Mouse (Mus musculus) thymus, postnatal 10 days (tissue): Measurements from ENCODE around the gene Xxylt1.

Source experiments
- DNase-seq, 2 experiments: peaks; one replicate each; pipeline ENCODE4 v3.0.0; 2021; ENCODE audit warnings: low spot score in 2 of 2

Xxylt1 gene

DNA sequence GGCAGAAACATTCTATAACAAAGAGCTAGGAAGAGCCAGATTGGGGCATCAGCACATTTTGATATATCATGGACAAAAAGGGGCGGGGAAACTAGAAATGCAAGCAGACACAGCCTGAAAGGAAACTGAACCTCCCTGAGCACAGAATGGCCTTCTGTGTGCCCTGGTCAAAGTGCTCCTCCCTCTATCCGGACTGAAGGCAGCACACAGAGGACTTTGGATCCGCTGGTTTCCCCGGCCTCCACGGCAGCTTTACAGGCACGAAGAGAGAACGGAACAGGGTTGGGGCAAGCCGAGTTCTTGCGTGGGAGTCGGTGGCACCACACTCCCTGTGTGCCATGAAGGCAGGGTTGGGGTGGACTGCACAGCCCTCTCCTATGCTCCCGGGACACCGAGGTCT is 121.5 kb downstream of the Xxylt1 start:
- no peak for DNase-seq

DNA sequence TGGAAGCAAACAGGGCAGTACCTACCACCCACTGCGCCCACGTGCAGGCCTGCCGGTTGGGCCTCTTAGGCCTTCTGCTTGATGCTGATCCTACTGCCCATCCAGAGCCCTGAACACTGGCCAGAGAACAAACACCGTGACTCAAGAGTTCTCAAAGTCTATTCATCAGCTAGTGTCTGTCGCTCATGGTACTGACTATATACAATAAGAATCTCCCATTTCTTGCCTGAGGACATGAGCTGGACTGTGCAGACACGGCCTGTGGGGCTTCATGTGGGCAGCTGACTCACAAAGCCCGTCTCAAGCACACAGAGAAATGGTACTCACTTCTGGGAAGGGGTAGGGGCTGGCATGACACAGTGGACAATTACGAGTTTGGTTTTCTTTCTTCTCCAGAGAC is 125.1 kb downstream of the Xxylt1 start:
- DNase-seq = no peak

DNA sequence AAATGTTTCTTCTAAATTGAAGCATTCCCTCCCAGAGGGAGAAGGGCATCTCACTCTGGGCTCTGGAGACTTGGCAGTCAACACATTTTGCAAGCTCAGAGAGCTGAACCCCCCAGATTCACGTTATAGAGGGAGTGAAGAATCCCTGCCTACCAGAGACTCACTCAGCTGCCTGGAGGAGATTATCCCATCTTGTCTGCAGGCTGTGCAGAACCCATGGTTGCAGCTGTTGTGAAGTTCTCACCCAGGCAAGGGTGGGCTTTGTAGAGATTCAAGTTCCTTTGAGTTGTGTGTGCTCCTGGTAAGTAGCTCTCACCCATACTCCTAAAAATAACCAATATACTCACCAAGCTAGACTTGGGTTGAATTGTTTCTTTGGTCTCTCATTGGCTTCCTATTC is 132.6 kb downstream of the Xxylt1 start:
- no peak for DNase-seq

DNA sequence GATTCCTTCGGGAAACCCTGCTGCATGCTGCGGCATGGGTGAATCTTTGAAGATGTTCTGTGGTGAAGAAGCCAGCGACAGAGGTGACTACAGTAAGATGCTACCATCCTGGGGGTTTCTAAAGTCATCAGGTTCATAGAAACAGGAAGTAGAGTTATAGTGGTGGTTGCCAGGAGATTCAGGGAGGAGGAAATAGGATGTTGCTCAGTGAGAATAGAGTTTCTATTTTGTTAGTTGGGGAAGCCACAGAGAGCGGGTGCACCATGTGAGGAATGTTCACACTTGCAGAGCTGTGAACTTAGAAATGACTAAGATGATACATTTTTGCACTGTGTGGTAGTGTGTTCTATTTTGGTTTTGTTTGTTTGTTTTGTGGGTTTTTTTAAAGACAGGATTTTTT is 133.0 kb downstream of the Xxylt1 start:
- no peak for DNase-seq

DNA sequence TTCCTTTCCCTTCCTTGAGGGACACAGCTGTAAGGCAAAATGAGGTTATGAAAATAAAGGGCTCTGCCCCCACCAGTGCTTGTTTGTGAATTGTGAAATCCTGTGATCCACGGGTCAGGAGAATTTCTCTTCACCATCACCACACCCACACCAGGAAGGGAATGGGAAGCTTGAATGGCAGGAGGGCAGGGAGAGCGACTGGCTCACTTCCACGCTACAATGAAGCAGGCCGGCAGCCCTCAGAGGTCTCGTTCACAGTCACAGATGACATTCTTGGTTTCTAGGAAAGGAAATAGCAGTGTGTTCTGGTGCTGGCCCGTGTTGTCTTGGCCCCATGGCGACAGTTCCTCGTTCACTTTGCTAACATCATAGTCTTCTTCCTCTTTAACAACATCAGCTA is 136.3 kb downstream of the Xxylt1 start:
- no peak for DNase-seq

DNA sequence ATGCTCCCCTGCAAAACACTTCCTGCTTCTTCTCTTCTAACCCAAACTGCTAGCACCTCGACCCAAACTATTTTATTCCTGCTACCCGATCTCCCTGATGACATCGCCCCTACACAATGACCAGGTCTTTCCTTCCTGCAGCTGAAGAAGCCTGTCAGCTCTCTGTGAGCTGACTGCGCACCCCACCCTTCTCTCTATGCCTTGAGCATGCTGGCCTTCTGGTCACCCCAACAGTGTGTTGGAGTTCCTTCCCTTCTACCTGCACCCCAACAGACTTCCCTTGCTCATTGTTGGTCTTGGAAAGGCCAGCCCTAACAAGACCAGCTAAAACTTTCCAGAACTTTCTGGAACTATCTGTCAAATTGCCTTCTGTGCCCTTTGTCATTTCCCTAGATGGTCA is 137.3 kb downstream of the Xxylt1 start:
- DNase-seq = no peak

DNA sequence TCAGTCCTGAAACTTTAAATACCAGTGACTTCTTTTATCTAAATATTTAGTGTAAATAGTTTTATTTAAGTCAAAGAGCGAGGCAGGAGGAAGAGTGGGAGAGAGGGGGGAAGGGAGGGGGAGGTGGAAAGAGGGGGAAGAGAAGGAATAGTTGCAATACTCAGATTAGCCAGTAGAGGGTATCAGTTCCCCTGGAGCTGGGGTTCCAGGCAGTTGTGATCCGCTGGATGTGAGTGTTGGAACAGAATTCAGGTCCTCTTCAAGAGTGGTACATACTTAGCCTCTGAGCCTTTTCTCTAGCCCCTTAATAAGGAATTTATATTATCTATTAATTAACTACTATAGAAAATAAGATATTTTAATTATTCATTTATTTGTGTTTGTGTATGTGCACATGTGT is 140.5 kb downstream of the Xxylt1 start:
- DNase-seq = peak in 1 of 2 experiments; percentile 52

DNA sequence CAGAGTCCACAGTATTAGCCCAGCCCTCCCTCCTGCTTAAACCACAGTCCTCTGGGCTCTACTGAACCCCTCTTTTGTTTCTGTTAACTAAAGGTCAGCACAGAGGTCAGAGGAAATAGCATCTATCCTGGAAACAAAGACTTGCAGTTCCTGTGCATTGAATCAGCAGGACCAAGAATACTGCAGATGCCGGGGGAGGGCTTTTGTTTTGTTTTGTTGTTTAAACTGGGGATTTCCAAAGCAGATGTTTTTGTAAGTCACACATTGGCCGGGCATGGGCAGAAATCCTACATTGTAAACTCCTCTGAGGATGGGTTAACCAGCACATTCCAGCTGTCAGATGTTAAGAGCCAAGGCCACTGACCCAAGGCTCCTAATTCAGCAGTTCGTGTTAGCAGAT is 141.3 kb downstream of the Xxylt1 start:
- DNase-seq = no peak

DNA sequence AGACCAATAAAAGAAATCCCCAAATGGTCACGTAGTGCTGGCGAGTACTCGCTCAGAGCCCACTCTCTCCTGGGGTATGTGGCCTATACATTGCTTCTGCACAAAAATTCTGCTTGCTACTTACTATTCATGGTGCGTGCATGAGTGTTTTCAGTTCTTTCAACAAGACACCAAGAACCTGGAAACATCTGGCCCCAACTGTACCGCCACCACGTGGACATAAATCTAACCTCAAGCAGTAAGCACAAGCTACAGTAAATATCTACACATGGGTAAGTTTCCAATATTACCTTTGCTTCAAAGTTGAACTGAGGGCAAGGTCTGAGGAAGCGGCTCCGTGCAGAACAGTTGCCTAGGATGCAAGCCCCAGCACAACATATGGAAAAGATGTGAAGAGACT is 142.0 kb downstream of the Xxylt1 start:
- no peak for DNase-seq

DNA sequence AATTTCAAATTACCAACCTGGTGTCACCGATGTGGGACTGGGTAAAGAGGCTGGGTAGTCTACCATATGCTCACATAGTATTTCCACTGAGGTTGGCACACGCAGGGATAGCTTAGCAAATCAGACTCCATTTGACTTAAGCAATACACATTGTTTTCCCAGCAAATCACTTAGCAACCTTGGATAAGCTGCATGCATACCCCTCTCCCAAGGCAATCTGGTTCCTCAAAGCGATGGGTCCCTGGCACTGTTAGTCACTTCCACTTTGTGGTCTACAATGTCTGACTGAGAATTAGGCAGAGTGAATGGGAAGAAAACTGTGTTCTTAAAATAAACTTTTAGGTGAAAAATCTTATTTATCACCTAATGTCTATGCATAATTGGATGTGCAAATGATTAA is 142.6 kb downstream of the Xxylt1 start:
- no peak for DNase-seq

DNA sequence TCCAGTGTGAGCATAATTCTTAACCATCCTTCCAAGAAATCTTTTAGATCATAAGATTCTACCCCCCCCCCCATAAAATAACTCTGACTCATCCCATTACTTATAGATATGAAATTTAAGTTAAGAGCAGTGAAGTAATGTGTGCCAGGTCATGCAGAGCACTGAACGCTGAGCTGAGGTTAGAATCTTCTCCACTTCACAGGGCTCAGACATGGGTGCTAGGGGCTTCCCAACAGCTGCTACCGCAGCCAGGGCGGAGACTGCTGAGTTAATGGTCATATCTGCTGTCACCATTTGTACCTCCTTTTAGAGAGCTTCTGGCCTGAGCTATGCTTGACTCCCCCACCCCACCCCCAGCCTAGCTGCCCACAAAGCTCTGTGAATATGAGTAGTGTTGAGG is 143.6 kb downstream of the Xxylt1 start:
- no peak for DNase-seq

DNA sequence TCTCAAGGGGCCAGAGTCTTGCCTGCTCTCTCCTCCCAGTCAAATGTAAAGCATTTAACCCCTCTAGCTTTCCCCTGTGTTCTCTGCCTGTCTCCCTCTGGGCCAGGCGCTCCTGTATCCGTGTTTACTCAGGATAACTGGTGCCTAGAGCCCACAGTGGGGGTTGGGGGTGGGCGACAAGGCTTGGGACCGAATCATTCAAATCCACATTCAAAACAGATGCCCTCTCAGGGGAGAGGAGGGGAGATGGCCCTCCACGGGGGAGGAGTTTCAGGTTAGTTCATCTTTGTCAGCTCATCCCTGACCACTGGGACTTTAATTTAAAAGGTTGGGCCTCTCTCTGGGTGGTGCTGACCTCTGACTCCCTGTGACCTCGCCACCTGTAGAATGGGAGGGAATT is 144.8 kb downstream of the Xxylt1 start:
- no peak for DNase-seq

DNA sequence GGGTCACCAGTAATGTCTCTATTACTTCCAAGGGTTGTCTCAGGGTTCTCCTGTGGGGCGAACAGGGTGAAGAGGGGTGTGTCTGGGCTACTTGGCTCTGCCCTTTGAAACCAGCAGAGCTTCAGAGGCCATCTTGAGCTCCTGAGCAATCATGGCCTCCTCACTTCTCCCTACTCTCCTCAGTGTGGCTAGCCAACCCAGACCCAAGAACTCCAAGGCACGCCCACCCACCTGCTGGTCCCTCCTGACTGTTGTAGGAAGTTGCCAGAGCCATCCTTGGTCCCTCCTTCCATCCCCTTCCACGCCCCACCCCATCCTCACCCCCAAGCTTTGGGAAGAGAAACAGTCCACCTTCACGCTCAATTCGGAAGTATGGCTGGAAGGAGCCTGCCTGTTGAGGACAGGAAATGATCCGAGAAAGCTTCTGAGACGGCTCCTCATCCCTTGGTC is 145.2 kb downstream of the Xxylt1 start:
- DNase-seq = no peak

DNA sequence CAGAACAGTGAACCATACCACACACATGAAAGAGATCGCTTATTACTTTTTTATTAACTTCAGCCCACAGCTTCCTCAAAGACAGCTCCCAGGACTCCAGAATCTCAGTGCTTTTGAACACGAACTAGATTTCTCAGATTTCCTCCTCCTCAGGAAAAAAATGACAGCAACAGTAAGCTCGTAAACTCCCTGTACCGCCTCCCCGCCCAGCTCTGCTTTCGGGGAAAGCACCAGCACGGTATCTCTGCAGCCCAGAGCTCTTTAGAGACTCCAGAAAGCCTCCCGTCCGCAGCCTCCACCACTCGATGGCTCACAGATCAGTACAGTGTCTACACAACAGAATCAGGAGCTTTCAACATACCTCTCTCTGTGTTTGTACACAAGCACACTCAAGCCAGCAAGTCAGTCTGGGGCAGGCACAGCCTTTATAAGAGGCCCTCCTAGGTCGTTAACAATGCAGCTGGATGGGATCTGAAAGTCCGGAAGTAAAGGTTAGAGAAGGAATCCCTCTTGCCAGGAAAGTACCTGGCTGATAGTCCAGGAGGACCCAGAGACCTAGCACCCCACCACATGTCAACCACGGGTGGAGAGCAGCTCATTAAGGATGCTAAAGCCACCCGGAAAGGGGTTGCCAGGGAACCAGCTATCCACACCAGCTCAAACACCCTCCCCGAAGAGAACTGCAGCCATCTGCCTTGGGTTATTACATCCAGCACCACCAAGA is 146.1 kb downstream of the Xxylt1 start:
- DNase-seq = no peak

DNA sequence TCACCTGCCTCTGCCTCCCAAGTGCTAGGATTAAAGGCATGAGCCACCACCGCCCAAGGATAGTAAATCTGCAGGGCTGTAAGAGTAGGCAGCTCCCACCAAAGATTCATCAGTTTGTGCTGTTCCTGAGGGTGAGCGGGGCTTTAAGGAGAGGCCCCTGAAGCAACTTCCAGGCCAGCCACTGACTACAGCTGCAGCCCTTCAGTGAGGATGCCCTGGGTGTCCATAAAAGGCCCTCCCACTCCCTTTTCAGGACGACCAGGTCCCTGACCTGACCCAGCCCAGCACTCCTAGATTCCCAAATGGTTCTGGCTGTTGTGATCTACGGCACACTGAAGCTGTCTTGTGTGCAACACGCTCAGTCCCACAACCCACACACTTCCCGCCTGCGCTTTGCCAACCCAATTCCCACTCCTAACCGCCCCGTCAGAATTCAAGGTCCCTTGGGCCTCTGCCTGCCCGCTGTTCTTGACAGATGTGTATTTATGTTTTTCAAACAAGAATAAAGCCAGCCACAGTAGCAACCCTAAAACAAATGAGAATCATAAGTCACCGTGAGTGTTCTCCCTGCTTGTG is 146.9 kb downstream of the Xxylt1 start:
- DNase-seq = no peak

DNA sequence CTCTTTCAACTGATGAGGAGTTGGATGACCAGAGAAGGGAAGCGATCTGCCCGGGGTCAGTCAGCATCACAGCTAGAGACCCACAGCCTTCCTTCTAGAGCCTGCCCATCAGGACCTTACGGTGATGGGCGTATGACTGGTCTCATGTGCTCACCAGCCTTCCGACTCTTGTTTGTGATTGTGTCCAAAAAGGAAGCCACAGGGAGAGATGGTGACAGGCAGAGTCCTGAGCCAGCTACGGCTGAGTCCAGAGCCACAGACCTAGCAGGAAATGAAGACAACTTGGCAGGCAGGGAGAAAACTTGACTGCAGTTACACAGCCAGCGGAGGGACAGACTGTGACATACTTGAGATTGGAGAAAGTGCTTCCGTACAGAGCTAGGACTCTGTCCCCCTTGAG is 147.9 kb downstream of the Xxylt1 start:
- DNase-seq = no peak

DNA sequence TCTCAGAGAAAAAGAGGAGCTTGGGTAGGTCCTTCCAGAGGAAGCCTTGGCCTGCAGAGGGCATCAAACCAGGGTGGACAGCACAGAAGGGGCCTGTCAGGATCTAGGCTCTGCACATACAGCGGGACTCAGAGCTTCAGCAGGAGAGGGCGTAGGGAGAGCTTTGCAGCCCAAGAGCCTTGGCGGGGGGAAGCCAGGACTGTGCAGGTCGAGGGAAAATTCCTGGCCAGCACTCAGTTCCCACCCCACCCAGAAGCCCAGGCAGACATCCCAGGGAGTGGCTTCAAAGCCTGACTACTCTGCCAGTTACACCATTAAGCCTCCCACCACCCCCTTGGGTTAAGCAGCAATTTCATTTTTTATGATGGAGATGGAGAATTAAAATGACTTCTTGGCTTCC is 148.4 kb downstream of the Xxylt1 start:
- DNase-seq = no peak

DNA sequence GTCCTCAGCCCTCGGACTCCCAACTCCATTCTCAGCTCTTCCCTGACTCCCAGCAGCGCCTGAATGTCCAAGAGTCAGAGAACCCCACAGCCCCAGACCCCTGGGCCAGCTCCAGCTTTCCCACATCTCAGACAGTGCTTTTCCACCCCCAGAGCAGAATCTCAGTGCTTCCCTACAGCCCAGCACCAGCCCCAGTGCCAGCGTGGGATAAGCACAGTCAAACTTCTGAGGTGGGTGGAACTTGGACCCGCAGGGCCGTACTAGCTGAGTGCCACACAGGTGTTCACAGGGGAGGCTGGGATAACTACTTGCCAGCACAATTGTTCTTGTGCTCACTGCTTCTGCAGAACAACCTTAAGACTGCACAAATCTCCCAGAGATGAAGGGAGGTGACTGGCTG is 149.0 kb downstream of the Xxylt1 start:
- DNase-seq = no peak

DNA sequence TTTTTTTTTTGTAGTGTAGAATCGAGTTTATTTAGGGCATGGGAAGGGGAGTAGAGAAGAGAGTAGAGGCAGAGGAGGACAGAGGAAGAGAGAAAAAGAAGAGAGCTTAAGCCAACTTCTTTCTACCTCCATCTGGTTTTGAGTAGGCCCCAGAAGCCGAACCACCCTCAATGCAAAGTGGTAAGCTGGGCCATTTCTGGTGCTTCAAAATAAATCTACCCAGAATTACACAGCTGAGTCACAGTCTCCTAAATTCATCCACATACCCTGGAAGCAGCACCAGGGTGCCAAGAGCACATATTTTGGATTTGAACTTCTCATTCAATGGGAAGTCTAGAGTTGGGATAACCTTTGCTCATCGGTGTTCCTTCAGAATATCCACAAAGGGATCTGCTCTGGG is 152.1 kb downstream of the Xxylt1 start:
- no peak for DNase-seq

DNA sequence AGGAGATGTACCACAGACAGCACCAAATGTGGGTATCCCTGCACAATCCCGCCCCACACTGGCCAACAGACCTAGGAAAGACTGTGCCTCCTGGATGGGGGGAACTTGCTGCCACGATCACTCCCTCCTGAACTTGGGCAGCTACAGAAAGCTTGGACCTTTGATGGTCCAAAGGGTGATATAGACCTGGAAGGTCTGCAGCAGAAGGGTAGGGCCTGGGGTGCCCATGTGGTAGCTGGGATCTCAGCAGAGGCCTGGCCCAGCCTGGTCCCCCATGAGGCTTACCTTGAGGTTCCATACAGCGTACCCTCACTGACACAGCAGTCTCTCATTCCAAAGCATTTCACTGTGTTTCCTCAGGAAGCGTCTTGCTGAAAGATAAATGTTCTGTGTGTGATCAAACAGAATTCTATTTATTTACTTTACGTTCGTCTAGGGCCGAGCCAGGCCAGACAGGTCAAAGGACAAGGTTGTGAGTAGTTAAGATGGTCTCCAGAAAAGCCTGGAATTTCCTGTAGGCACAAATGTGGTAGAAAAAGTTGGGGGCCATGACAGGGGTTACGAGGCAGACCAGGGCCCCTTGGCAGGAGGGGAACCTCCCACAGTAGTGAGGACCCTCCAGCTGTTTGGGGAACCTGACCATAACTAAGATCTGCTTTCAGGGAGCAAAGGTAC is 153.0 kb downstream of the Xxylt1 start:
- DNase-seq = no peak

DNA sequence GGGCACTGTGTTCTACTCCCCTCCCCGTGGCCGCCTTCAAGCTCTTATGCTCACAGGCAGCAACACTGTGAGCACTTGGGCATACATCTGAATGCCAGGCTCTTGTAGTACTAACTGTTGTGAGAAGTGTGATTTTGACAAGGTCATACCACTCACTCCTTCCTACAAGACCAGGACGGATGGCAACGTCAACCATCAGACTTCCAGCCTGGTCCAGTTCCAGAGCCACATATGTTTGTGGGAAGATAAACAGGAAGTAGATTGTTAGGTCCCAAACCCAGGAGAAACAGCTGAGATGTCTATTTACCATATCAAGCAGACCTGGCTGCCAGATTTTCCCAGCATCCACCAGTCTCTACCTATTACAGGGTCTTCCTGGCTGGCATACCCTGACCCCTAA is 155.7 kb downstream of the Xxylt1 start:
- DNase-seq = no peak

DNA sequence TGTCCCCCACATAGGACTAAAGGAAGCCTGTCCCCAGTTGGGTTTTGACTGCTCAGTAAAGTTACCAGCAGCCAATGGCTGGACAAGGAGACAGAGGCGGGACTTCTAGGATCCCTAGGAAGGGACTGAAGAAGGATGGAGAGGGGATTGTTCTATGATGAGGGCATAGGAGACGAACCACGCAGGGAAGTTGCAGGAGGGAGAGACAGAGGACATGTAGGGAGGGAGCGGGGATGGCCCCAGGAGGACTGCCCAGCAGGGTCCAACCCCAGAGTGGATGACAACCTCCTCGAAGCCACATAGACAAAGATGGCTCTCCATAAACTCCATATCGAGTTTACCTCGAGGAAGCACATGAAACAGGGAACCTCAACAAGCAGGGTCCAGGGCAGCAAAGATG is 157.3 kb downstream of the Xxylt1 start:
- DNase-seq = no peak

DNA sequence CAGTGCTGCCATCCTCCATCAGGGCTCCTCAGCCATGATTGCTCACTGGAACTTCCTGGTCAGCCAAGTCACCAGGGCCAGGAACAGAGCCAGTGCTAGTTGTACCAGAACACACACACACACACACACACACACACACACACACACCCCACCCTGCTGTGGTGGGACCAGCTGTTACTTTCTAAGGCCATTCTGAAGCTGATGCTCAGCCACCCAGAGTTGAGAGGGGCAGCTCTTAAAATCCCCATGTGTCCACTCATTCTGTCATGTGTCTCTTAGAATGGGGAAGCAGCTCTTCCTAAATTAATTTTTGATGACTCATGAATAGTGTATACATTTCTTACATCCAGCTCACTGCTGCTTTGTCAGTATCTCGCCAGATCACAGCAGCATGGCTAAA is 158.7 kb downstream of the Xxylt1 start:
- DNase-seq = no peak
